Mouse (Mus musculus) midbrain, embryonic 13.5 days (tissue): Measurements from ENCODE around the gene Ryk. TPM values are rescaled to one million over a fixed set of nuclear protein-coding genes. Genes with fewer than 3 reads are reported as not detected.

Source experiments
- ATAC-seq: fragments of 200-750 bp; cut with Nextera tagmentation; 2 replicates; pipeline ENCODE4 v1.8.0; 2017; ENCODE audit warnings: mild to moderate bottlenecking, moderate TSS enrichment, moderate library complexity
- H3K27ac ChIP-seq: fragments of 300-500 bp; sonication (generic); 2 replicates; pipeline ENCODE4 v1.5.1; 2015; ENCODE audit warnings: inconsistent platforms, mild to moderate bottlenecking, moderate library complexity
- H3K27me3 ChIP-seq: fragments of 300-500 bp; sonication (generic); 2 replicates; pipeline ENCODE4 v1.6.1; 2015; ENCODE audit warnings: mild to moderate bottlenecking, inconsistent platforms
- H3K36me3 ChIP-seq: fragments of 300-500 bp; sonication (generic); 2 replicates; pipeline ENCODE4 v1.6.1; 2015; ENCODE audit warnings: mild to moderate bottlenecking, inconsistent platforms
- H3K4me1 ChIP-seq: fragments of 300-500 bp; sonication (generic); replicated peaks from 2 replicates; pipeline ENCODE4 v1.6.1; 2015; ENCODE audit warnings: inconsistent platforms
- H3K4me2 ChIP-seq: fragments of 300-500 bp; sonication (generic); replicated peaks from 2 replicates; pipeline ENCODE4 v1.6.1; 2015; ENCODE audit warnings: moderate library complexity, mild to moderate bottlenecking, inconsistent platforms
- H3K4me3 ChIP-seq: fragments of 300-500 bp; sonication (generic); replicated peaks from 2 replicates; pipeline ENCODE4 v1.5.1; 2015; ENCODE audit warnings: mild to moderate bottlenecking, inconsistent platforms
- H3K9ac ChIP-seq: fragments of 300-500 bp; sonication (generic); replicated peaks from 2 replicates; pipeline ENCODE4 v1.6.1; 2015; ENCODE audit warnings: mild to moderate bottlenecking, inconsistent platforms
- H3K9me3 ChIP-seq: fragments of 300-500 bp; sonication (generic); 2 replicates; pipeline ENCODE4 v1.6.1; 2016; ENCODE audit warnings: mild to moderate bottlenecking, inconsistent platforms
- WGBS: fragments of 180-500 bp; shearing (Covaris S2); methylation state at CpG from one replicate; pipeline ENCODE4 v1.1.7; 2015; 5-methylcytosine and 5-hydroxymethylcytosine counted together
- polyA plus RNA-seq: library from polyadenylated mRNA; unstranded; fragments of >200 nt; fragmentation: Nextera tagmentation; extraction: Ambion mirVana; gene quantifications from 2 replicates; pipeline ENCODE4 v1.2.1, GENCODE M21; 2015

Gene Ryk
- polyA plus RNA-seq, 1 experiment from 2014 or later = 14.5 TPM

DNA sequence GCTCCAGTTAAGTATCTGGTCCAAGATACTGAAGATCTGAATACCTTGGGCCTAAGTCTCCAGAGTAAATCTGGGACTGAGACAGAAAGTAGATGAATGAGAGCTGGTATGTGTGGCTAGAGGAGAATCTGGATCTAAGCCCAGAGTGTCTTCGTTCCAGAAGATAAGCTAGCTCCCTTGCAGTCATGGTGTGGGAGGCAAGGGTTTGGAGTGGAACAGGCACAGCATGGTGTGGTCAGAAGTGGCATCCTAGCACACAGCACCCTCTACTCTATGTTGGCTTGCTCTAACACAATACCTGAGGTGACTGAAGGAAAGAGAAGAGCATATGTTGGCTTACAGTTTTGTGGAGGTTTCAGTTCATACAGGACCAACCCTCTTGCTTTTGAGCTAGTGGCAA is 79.9 kb downstream of the Ryk start:
- Histone ChIP-seq H3K4me1 (no peaks in the 10 kb centered on the region), H3K27ac (no peak overlapping the region), H3K4me2 (no peak overlapping the region), H3K9ac (no peak overlapping the region), H3K27me3 (no peaks in the 10 kb centered on the region), H3K36me3 (peaks cover 28% of the 10 kb centered on the region), H3K9me3 (no peaks in the 10 kb centered on the region), H3K4me3 (no peak overlapping the region)
- 96% methylated on average over 1 of the region's 1 CpGs for WGBS
- ATAC-seq = no peak

- H3K4me1 ChIP-seq = no peaks in the 10 kb centered on the region
- H3K9ac ChIP-seq = no peak overlapping the region
- H3K36me3 ChIP-seq = peaks cover 20% of the 10 kb centered on the region
- ATAC-seq = no peak
- no peaks in the 10 kb centered on the region for H3K9me3 ChIP-seq
- H3K4me3 ChIP-seq = no peak overlapping the region
- WGBS = 93% methylated on average over 3 of the region's 3 CpGs
- no peak overlapping the region for H3K4me2 ChIP-seq
- H3K27me3 ChIP-seq = no peaks in the 10 kb centered on the region
- H3K27ac ChIP-seq = no peak overlapping the region
These were observed 80.7 kb downstream of the Ryk start for GRCm38 (mm10) chr9:102915292-102915854.

- Histone ChIP-seq H3K9me3 (no peaks in the 10 kb centered on the region), H3K4me3 (no peak overlapping the region), H3K27ac (no peak overlapping the region), H3K4me2 (no peak overlapping the region), H3K27me3 (no peaks in the 10 kb centered on the region), H3K36me3 (peaks cover 14% of the 10 kb centered on the region), H3K9ac (no peak overlapping the region), H3K4me1 (no peaks in the 10 kb centered on the region)
- ATAC-seq = no peak
- WGBS = 92% methylated on average over 7 of the region's 7 CpGs
These were observed 81.4 kb downstream of the Ryk start for GRCm38 (mm10) chr9:102916076-102916475.

DNA sequence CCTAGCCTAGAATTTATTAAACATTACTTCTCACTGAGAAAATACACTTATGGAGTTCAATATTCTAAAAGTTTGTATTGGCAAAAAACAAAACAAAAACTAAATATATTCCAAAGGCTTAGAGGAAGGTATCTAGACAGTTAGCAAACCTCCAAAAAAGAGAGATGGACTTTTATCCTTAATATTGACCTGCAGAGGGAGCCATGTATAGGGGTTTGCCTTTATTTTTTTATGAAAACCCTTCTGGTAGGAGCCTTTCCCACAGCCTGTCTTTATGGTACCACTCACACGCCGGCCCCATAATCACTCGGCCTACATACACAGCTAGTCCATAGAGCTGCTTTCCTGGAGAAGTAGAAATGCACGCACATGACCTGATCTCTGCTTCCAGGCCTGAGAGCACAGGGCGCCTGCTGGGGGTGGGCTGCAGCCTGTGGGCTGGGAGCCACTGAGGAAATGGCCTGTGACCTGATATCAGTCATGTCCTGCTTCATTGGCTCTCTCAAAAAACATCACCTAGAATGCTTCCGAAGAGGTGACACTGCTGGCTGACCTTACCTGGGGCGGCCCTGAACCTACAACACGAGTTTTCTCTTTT is 82.9 kb downstream of the Ryk start:
- no peak overlapping the region for H3K4me3 ChIP-seq
- H3K27me3 ChIP-seq = no peaks in the 10 kb centered on the region
- peaks cover 9% of the 10 kb centered on the region for H3K36me3 ChIP-seq
- no peaks in the 10 kb centered on the region for H3K9me3 ChIP-seq
- H3K9ac ChIP-seq = no peak overlapping the region
- ATAC-seq = no peak
- H3K4me2 ChIP-seq = no peak overlapping the region
- H3K4me1 ChIP-seq = no peaks in the 10 kb centered on the region
- 84% methylated on average over 8 of the region's 8 CpGs for WGBS
- no peak overlapping the region for H3K27ac ChIP-seq

DNA sequence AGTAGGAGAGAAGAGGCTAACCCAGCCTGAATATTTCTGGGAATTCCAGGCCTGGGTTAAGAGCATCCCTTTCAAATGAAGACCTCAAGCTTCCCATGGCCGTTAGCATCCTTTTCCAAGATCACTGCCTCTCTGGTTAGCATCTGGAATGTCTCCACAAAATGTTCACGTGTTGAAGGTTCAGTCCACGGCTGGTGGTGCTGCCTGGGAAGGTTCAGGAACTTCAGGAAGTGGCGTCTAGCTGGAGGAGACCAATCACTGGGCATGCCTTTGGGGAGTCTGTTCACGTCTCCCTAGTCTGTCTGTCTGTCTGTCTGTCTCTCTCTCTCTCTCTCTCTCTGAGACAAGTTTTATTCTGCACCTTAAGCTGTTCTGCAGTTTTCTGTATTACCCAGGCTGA is 84.8 kb downstream of the Ryk start:
- Histone ChIP-seq H3K36me3 (peaks cover 9% of the 10 kb centered on the region), H3K4me2 (no peak overlapping the region), H3K9me3 (no peaks in the 10 kb centered on the region), H3K27me3 (no peaks in the 10 kb centered on the region), H3K4me3 (no peak overlapping the region), H3K27ac (no peak overlapping the region), H3K9ac (no peak overlapping the region), H3K4me1 (no peaks in the 10 kb centered on the region)
- 82% methylated on average over 5 of the region's 5 CpGs for WGBS
- ATAC-seq = no peak

DNA sequence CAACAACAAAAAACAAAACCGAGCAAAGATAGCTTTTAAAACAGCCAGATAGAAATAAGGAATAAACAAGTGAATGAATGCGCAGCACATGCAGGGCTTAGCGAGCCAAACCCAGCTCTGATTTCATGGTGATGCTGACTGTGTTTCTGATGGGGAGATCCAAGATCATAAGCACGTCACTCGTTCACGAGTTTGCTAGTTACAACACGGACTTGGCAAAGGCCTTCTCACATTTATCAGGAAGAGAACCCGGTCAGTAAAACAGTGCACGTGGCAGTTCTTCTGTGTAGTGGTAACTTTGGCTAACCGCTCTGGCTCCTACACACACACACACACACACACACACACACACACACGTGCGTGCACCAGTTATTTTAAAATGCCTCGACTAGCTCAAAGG is 87.1 kb downstream of the Ryk start:
- Histone ChIP-seq H3K36me3 (0 out of 2 replicates have a peak, but pooled peaks cover under 1% of the 10 kb centered on the region), H3K4me1 (no peaks in the 10 kb centered on the region), H3K9me3 (no peaks in the 10 kb centered on the region), H3K4me2 (no peak overlapping the region), H3K27me3 (no peaks in the 10 kb centered on the region), H3K27ac (no peak overlapping the region), H3K9ac (no peak overlapping the region), H3K4me3 (no peak overlapping the region)
- 92% methylated on average over 13 of the region's 13 CpGs for WGBS
- no peak for ATAC-seq

DNA sequence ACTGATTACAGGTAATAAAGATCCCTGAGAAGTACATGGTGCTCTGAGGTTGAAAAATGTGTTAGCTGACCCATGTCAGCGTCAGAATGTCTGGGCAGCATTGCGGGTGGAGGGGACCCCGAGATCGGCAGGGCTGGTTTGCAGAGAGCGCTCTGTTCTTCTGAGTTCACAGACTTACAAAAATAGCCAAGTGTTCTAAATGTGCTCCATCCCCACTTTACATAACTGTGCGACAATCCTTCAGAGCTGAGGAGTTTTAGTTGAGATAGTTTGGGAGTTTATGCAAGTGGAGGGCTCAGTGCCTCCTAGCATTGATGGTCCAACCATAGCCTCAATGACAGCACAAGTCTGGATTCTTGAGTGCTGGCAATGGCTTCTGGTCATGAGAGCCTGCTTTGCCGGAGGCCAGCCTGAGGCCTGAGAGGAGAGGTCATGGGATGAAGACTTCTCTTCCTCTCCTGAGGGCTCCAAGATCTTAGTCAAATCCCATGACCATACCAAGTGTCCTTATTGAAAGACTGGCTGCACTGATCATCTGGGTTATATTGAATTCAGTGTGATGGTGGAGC is 88.2 kb downstream of the Ryk start:
- 91% methylated on average over 7 of the region's 7 CpGs for WGBS
- H3K9ac ChIP-seq = no peak overlapping the region
- no peaks in the 10 kb centered on the region for H3K4me1 ChIP-seq
- ATAC-seq = no peak
- H3K27ac ChIP-seq = no peak overlapping the region
- H3K9me3 ChIP-seq = no peaks in the 10 kb centered on the region
- H3K36me3 ChIP-seq = no peaks in the 10 kb centered on the region
- H3K4me2 ChIP-seq = no peak overlapping the region
- no peak overlapping the region for H3K4me3 ChIP-seq
- no peaks in the 10 kb centered on the region for H3K27me3 ChIP-seq

GRCm38 (mm10) chr9:102923836-102924235 is 89.1 kb downstream of the Ryk start:
- Histone ChIP-seq H3K4me3 (no peak overlapping the region), H3K4me1 (no peaks in the 10 kb centered on the region), H3K36me3 (no peaks in the 10 kb centered on the region), H3K27me3 (no peaks in the 10 kb centered on the region), H3K9ac (no peak overlapping the region), H3K4me2 (no peak overlapping the region), H3K27ac (no peak overlapping the region), H3K9me3 (no peaks in the 10 kb centered on the region)
- 85% methylated on average over 11 of the region's 11 CpGs for WGBS
- no peak for ATAC-seq

DNA sequence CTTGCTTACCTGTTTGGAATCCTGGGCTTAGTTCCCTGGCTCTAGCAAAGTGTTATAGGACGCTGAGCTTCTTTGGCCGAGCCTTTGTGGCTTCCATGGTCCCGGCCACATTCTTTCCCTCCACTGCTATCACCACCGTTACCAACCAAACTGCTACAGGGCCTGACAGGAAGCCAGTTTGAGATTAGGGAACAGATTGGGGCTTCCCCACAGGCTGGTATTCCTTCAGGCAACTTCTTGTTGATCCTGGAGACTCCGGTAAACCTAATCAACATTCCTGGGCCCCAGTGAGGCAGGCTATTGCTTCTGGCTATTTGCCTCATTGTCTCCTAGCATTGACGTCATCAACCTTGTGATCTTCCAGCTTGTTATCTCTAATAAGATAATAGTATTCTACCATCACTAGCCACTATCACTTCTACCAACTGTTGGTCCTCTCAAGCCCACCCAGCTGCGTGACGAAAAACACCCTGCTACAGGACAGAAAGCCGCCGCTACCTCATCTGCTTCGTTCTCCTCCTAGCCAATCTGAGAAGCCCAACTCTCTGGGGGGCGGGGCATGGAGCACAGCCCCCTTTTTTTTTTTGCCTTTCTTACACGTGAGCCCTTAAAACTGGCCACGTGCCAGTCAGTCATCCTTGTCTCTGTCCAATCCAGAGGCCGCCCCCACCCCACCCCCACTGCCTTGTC is 90.1 kb downstream of the Ryk start:
- WGBS = 76% methylated on average over 15 of the region's 15 CpGs
- H3K9ac ChIP-seq = no peak overlapping the region
- no peak overlapping the region for H3K4me2 ChIP-seq
- H3K4me1 ChIP-seq = 0 out of 2 replicates have a peak, but pooled peaks cover 3% of the 10 kb centered on the region
- H3K27ac ChIP-seq = no peak overlapping the region
- H3K36me3 ChIP-seq = no peaks in the 10 kb centered on the region
- ATAC-seq = no peak
- H3K4me3 ChIP-seq = no peak overlapping the region
- no peaks in the 10 kb centered on the region for H3K27me3 ChIP-seq
- H3K9me3 ChIP-seq = no peaks in the 10 kb centered on the region

GRCm38 (mm10) chr9:102926137-102926536 is 91.4 kb downstream of the Ryk start:
- H3K27ac ChIP-seq = no peak overlapping the region
- WGBS = 92% methylated on average over 3 of the region's 3 CpGs
- 0 out of 2 replicates have a peak, but pooled peaks cover 5% of the 10 kb centered on the region for H3K4me1 ChIP-seq
- no peaks in the 10 kb centered on the region for H3K36me3 ChIP-seq
- no peaks in the 10 kb centered on the region for H3K27me3 ChIP-seq
- ATAC-seq = no peak
- no peak overlapping the region for H3K4me3 ChIP-seq
- H3K4me2 ChIP-seq = no peak overlapping the region
- H3K9me3 ChIP-seq = no peaks in the 10 kb centered on the region
- no peak overlapping the region for H3K9ac ChIP-seq

GRCm38 (mm10) chr9:102929776-102930175 is 95.1 kb downstream of the Ryk start:
- no peak overlapping the region for H3K27ac ChIP-seq
- ATAC-seq = no peak
- WGBS = 57% methylated on average over 6 of the region's 6 CpGs
- no peak overlapping the region for H3K9ac ChIP-seq
- H3K4me1 ChIP-seq = peaks cover 5% of the 10 kb centered on the region; the same call in 1 of the 2 replicates
- no peak overlapping the region for H3K4me3 ChIP-seq
- no peaks in the 10 kb centered on the region for H3K36me3 ChIP-seq
- H3K4me2 ChIP-seq = no peak overlapping the region
- H3K9me3 ChIP-seq = no peaks in the 10 kb centered on the region
- H3K27me3 ChIP-seq = no peaks in the 10 kb centered on the region
